Mouse (Mus musculus) frontal cortex, adult (tissue): Measurements from ENCODE around the gene Gm20538.

Source experiments
- ATAC-seq: cut with Nextera tagmentation; 2 replicates; pipeline ENCODE4 v1.9.2; 2017; ENCODE audit warnings: mild to moderate bottlenecking, moderate library complexity, mixed read lengths; ENCODE audit not compliant: low TSS enrichment

Gm20538 gene

GRCm38 (mm10) chr19:44535376-44535775 is 17.3 kb downstream of the Gm20538 start:
- ATAC-seq: no peak

DNA sequence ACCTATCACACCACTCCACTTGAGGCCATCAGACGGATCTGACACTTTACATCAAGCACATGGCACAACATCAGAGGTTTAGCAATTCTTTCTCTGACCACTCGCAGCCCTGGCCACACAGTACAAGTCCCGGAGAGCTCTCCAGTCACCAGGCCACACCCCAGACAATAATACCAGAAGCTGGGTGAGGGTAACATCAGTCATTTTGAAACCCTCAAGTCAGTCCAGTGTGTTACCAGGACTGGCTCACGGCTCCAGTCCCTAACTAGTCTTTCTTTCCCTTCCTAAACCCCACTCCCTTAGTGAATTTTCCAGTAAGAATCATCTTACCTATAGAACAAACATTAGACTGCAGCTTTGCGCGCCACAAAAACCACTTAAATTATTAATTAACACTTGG is 22.6 kb downstream of the Gm20538 start:
- ATAC-seq: no peak

DNA sequence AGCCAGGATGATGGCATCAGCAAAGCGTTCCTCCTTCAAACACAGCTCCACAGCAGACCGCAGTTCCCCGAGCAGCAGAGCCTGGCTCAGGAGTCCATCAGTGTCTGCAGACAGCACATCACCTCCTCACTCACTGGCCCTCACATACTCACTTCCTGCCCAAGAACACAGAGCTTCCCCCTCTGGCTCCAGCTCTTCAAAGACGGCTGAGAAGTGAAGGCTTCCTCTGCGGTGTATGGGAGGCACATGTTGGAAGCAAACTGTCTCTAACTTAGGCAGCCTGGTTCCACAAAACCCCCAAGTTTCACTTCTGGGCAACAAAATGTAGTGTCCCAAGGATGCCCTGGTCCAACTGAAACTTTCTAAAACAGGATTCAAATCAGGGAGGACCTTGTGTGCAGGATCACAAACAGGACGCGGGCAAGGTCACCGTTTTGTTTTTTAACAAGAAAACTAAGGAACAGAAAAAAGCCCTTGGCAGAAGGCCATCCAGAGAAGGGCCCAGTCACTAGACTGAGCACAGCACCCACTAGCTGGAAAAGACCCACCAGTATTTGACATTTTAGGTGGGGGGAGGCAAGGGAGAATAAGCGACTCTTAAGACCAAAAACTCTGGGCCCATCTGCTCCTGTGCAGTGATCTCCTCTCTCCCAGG is 27.0 kb downstream of the Gm20538 start:
- no peak for ATAC-seq

- ATAC-seq: no peak
Observed at GRCm38 (mm10) chr19:44519152-44519551, 33.5 kb downstream of the Gm20538 start.

DNA sequence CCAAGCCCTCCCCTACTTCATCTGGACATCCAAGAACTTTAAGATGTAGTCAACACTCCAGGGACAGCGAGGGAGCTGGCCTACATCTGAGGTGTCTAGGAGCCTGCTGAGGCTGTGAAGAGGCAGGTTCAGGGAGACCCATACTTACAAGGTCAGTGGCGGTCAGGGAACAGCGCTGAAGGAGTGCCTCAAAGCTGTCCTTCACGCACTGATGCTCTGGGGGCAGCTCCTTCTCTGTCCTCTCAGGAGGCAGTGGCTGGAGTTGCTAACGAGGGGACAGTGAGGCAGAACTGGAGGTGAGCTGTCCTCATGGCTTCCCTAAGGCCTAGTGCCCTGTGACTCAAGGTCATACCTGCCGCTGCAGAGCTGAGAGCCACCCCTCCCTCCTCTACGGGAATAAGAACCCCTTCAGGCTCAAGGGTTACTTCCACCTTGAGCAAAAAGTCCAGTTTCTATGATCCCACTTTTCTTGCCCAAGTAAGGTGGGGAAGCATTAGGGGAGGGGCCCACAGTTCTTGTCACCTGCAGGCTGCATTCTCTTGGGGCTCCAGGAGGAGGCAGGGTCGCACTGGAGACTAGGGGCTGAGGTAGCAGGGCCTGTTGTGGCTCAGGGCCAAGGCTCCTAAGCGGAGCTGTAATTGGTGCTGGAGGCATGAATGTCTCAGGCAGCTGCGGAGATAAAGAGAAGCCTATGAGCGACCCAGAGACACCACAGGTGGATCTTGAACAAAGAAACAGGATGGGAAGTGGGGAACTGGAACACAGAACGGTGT is 34.4 kb downstream of the Gm20538 start:
- no peak for ATAC-seq

- ATAC-seq: no peak
Observed at GRCm38 (mm10) chr19:44515769-44516168, 36.9 kb downstream of the Gm20538 start.

DNA sequence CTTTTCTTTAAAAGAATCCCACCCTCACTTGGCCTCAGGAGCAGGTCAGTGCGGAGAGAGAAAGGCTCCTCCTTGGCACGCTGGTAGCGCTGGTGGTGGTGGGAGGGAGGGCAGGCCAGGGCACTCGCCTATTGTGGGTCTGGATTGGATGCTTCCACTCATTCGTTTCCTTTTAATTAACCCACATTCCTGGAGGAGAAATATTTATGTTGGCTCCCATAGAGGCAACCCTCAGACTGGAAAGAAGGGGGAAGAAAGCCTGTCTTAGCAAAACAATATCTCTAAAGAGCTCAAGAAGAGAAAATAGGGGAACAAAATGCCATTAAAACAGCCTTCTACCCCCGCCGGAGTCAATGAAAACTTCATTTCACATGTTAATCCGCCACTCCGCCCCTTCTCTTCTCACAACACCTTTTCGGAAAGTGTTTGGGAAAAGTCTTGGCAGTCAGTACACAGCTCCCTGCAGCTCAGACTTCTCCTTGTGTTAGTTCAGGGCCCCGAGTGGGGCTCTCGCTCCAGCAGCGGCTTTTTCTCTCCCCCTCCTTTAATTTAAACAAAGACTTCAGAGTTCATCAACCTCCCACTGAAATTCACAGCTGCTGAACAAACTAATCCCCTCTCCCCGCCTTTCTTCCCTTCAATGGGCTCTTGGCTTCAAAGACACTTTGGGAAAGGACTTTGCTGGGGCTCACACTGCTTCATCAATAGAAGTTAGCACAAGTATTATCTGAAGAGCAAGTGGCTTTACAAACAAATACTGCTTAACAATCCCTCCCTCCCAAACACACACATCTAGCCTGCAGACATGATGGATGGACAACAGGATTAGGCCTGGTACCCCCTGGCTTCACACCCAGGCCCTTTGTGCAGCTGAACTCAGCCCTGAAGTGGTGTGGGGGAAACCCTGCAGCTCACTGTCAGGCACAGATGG is 37.8 kb downstream of the Gm20538 start:
- no peak for ATAC-seq

DNA sequence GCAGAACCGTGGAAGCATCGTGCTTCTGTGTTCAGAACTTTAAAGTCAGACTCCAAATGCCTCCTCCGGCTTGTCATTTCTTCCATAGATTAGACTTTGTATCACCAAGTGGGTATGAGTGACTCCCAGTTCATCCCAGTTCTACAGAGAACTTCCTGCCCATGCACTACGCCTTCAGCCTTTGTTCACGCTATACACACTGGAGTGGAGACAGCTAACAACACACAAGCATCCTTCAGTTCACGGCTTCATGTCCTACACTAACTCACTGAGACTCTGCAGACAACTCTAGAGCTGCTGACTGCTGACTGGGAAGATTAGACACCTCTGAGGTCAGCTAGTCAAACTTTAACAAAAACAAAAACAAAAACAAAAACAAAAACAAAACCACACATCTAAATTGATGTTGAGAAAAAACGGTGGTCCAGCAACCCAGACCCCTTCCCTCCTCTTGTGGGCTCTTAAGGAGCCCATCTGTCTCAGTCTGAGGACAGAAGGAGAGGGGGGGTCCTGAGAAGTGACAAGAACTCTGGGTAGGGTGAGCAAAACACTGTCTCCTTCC is 38.6 kb downstream of the Gm20538 start:
- ATAC-seq: no peak

DNA sequence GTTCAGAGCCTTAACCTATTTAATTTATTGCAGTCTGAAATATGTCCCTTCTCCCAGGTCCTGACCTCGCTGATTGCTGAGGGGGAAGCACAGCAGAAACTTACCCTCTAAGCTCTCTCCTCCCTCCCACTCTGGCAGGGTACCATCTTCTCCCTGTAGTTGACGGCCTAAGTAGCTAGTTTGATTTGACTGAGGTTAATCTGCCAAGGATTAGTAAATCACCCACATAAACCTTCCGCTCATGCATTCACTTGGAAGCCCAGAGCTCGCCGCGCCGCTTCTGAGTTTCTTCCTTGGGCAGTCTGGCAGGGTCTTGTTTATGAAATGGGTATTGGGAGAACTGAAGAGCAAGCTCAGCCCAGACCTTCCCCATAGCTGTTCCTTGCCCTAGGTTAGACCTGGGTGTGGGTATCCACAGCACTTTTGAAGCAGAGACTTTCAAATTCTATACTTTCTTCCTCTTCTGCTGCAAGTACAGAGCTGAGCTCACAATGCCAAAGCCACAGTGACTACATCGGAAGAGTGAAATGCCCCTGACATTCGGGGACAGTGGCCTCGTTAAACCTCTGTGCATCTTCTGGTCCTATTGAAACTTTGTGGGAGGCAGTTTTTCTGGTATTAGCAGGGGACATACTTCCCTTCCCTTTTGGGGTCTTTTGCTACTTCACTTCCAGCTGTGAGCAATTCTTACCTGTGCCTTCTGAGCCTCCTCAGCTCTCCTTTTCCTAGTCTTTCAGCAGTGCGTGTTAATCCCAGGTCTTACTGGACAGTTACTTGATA is 39.4 kb downstream of the Gm20538 start:
- no peak for ATAC-seq

GRCm38 (mm10) chr19:44512601-44513000 is 40.0 kb downstream of the Gm20538 start:
- no peak for ATAC-seq

GRCm38 (mm10) chr19:44511451-44512231 is 41.0 kb downstream of the Gm20538 start:
- peak; percentile 76 for ATAC-seq

DNA sequence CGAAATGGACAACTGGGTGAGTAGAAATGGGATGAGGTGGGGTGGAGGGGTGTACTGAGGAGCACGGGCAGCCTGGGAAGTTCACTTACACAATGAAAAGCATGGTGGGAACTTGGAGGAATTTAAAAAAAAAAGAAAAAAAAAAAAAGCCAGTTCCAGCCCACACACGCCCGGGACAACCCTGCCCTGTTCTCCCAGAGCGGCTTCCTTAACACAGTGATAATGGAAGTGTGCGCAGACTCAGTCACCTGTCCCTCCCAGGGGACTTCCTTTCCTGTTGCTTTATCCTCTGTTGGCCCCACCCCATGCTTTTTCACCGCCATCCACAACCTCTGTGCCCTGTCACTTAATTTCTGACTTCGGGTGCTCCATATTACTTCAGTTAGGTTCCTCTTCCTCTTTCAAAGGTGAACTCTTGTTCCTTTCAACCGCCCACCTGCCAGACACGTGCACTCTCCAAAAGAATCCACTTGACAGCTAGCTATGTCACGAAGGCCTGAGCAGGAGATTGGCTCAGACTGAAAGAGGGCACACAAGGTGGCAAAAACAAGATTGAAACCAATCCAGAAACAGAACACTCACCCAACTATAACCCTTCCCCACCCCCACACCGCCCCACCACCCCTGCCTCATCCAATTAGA is 42.0 kb downstream of the Gm20538 start:
- no peak for ATAC-seq

GRCm38 (mm10) chr19:44502741-44503140 is 49.9 kb downstream of the Gm20538 start:
- no peak for ATAC-seq

- ATAC-seq: no peak
Observed at GRCm38 (mm10) chr19:44501925-44502324, 50.7 kb downstream of the Gm20538 start.

- no peak for ATAC-seq
Observed at GRCm38 (mm10) chr19:44500240-44500639, 52.4 kb downstream of the Gm20538 start.

GRCm38 (mm10) chr19:44498936-44499335 is 53.7 kb downstream of the Gm20538 start:
- ATAC-seq: no peak

GRCm38 (mm10) chr19:44496941-44497340 is 55.7 kb downstream of the Gm20538 start:
- no peak for ATAC-seq

GRCm38 (mm10) chr19:44496511-44496910 is 56.1 kb downstream of the Gm20538 start:
- no peak for ATAC-seq
